Mouse (Mus musculus) adipose tissue, adult 10 weeks (tissue): Measurements from ENCODE around the gene Vmn1r135. TPM values are rescaled to one million over a fixed set of nuclear protein-coding genes. Genes with fewer than 3 reads are reported as not detected.

Source experiments
- polyA plus RNA-seq: library from polyadenylated mRNA; stranded (reverse); fragments of 350-450 nt; fragmentation: Illumina TruSeq; extraction: RNeasy Lipid Tissue Mini Kit (QIAGEN cat#74804); gene quantifications from one replicate; pipeline ENCODE4 v1.2.3, GENCODE M21; 2014; ENCODE audit warnings: low read depth, low replicate concordance

Vmn1r135 gene
- polyA plus RNA-seq = not detected

DNA sequence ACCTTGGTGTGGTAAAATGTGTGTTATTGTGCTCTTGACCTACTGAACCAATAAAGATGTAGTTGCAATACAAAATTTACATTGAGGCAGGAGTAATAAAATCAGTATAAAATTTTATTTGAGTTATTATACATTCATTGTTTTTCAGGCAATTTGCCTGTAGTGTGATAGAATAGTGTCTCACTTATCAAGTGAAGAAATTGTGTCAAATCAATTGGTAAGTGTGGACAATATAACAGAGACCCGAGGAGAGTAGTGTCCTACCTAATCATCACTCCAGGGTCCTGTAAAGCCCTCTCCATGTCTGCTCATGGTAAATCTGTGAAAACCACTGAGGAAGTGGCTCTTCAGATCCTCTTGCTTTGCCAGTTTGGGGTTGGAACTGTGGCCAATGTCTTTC, at the start of gene Vmn1r135:
TSS of gene Vmn1r135 (plus strand) at position 301 of the 400 bp plus-strand sequence.

DNA sequence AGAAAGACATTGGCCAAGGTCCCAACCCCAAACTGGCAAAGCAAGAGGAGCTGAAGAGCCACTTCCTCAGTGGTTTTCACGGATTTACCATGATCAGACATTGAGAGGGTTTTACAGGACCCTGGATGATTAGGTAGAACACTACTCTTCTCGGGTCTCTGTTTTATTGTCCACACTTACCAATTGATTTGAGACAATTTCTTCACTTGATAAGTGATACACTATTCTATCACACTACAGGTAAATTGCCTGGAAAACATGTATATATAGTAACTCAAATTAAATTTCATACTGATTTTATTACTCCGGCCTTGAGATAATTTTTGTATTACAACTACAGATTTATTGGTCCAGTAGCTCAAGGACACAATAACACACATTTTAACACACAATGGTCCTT, 35.5 kb upstream of the Vmn1r135 start, which contains the start of gene Gm4177:
TSS of gene Gm4177 (minus strand) at position 101 of the 400 bp plus-strand sequence.

DNA sequence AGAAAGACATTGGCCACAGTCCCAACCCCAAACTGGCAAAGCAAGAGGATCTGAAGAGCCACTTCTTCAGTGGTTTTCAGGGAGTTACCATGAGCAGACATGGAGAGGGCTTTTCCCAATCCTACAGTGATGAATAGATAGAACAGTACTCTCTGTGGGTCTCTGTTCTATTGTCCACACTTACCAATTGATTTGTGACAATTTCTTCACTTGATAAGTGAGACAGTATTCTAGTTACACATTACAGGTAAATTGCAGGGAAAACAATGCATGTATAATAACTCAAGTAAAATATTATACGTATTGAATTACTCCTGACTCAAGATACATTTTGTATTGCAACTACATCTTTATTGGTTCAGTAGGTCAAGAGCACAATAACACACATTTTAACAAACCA, 12.0 kb downstream of the Vmn1r135 start, which contains the start of gene Gm5725:
TSS of gene Gm5725 (minus strand) at position 101 of the 400 bp plus-strand sequence.

Other genes with a start within 250 kb of the Vmn1r135 start
- gene Vmn1r132, start 218.3 kb upstream of the Vmn1r135 start, polyA plus RNA-seq = not detected
- gene Gm4175, start 70.9 kb upstream of the Vmn1r135 start, polyA plus RNA-seq = not detected
- not detected for gene Gm4177, start 35.6 kb upstream of the Vmn1r135 start, polyA plus RNA-seq
- not detected for gene Gm5725, start 11.9 kb downstream of the Vmn1r135 start, polyA plus RNA-seq
- gene Gm5891, start 88.9 kb downstream of the Vmn1r135 start, polyA plus RNA-seq = not detected
- not detected for gene Vmn1r137, start 162.2 kb downstream of the Vmn1r135 start, polyA plus RNA-seq
- not detected for gene Vmn1r138, start 196.5 kb downstream of the Vmn1r135 start, polyA plus RNA-seq
- gene Gm6176, start 224.0 kb downstream of the Vmn1r135 start, polyA plus RNA-seq = not detected
- not detected for gene Vmn1r139, start 236.7 kb downstream of the Vmn1r135 start, polyA plus RNA-seq